Mouse (Mus musculus): ENCODE measurements around the gene Mbd3.

Mbd3 gene

GRCm38 (mm10) chr10:80430375-80430980, 31.1 kb upstream of the Mbd3 start:
- in situ Hi-C loops (cut with MboI; ENCODE audit: unreplicated experiment in 2 of 2), result loop anchor here (5.0 to 25.0 kb wide), 3 partner anchors 33 to 257 kb away; partner anchors contain the start of genes Mbd3 (in 1 of the 2) and Mknk2 (in 1 of the 2)

DNA sequence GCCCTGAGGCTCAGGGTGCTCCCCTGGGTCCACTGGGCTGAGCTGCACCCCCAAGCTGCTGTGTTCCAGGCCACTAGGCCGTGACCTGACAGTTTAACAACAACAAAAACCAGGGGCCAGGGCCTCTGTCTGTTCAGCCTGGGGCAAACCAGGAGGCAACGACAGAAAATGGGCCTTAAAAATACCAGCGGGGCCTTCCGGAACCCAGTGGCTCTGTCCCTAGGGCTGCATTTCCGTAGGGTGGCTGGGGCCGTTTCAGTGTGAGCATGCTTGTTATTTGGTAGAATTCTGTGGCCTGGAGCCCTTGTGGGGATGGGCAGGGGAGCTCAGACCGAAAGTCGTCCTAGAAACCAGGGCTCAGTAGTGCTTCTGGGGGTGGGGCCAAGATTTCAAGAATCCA, 30.4 kb upstream of the Mbd3 start:
- in situ Hi-C loops (cut with MboI; ENCODE audit: unreplicated experiment in 2 of 2), result loop anchor here (5.0 to 25.0 kb wide), 3 partner anchors 32 to 258 kb away; partner anchors contain the start of genes Mbd3 (in 1 of the 2) and Mknk2 (in 1 of the 2)

DNA sequence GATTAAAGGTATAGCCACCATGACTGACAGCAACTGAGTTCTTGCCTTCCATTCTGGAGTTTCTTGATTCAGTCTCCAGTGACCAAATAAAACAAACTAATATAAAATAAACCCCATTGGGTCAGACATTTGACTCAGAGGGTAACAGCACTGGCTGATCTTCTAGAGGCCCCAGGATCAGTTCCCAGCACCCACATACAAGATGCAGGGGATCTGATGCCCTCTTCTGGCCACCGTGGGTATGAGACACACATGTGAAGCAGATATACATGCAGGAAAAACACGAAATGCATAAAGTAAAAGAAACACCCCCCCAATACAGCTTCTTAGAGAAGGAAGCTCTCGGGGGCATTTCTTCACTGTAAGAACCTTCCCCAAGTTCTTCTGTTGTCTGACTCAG, 25.7 kb upstream of the Mbd3 start:
- in situ Hi-C loops (cut with MboI; ENCODE audit: unreplicated experiment in 2 of 2), result loop anchor here in 1 of 2 experiments (25.0 kb wide), 1 partner anchor 262 kb away; the partner anchor contains the start of gene Mknk2

DNA sequence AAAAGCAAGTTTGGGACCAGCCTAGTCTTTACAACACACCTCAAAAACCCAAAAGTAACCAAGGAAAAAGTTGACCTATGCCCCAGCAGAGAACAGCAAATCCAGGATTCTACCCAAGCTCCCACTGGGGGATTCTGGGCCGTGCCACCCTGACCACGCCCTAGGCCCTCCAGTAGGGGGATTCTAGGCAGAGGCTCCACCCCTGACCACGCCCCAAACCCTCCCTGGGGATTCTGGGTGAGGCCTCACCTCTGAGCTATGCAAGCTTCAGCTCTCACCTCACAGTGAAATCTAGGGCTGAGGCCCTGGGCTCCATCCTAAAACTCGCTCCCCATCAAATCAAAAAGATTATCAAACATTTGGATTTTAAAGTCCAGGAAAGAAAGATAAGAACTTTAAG, 24.2 kb upstream of the Mbd3 start:
- in situ Hi-C loops (cut with MboI; ENCODE audit: unreplicated experiment in 2 of 2), result no loop called here

GRCm38 (mm10) chr10:80421651-80422472, 22.5 kb upstream of the Mbd3 start:
- in situ Hi-C loops (cut with MboI; ENCODE audit: unreplicated experiment in 2 of 2), result no loop called here

GRCm38 (mm10) chr10:80421208-80421607, 21.9 kb upstream of the Mbd3 start:
- in situ Hi-C loops (cut with MboI; ENCODE audit: unreplicated experiment in 2 of 2), result no loop called here

GRCm38 (mm10) chr10:80420729-80421128, 21.4 kb upstream of the Mbd3 start:
- in situ Hi-C loops (cut with MboI; ENCODE audit: unreplicated experiment in 2 of 2), result no loop called here

- in situ Hi-C loops (cut with MboI; ENCODE audit: unreplicated experiment in 2 of 2), result no loop called here
These were observed 20.1 kb upstream of the Mbd3 start for GRCm38 (mm10) chr10:80419419-80419818.

DNA sequence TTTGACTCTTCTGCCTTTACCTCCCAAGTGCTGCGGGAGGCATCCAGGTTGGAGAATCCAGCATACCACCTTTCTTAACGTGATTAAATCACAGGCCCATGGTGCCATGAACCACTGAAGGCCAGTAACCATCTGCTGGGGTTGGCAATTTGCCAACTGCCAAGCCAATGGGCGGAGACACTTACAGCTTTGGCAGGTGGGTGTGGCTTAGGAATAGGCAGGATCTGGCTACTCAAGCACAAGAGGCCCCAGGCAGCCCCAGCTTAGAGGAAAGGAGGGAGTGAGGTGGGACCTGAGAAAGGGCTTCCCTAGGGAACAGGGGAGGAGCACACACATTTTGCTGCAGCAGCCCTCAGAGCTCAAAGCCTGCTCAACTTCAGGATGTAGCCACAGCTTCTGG, 19.0 kb upstream of the Mbd3 start:
- in situ Hi-C loops (cut with MboI; ENCODE audit: unreplicated experiment in 2 of 2), result no loop called here

- in situ Hi-C loops (cut with MboI; ENCODE audit: unreplicated experiment in 2 of 2), result no loop called here
These were observed 18.5 kb upstream of the Mbd3 start for GRCm38 (mm10) chr10:80417841-80418240.

- in situ Hi-C loops (cut with MboI; ENCODE audit: unreplicated experiment in 2 of 2), result no loop called here
These were observed 18.0 kb upstream of the Mbd3 start for GRCm38 (mm10) chr10:80417371-80417770.

DNA sequence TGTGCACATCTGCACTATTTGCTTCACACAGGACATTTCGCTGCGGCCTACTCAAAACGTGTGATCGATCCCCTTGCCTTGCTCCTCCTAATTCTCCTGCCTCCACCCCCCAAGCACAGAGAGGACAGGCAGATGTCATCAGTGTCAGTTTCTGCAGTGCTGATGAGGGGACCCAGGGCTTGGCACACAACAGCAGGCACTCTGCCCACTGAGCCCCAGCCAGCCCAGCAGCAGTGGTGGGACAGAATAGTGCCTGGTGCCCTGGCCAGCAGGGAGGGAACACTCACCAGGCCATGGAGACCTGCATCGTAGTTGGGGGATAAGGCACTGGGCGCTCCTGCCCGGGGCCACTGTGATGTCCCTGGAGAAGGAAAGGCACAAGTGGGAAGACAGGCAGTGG, 16.2 kb upstream of the Mbd3 start:
- in situ Hi-C loops (cut with MboI; ENCODE audit: unreplicated experiment in 2 of 2), result no loop called here

DNA sequence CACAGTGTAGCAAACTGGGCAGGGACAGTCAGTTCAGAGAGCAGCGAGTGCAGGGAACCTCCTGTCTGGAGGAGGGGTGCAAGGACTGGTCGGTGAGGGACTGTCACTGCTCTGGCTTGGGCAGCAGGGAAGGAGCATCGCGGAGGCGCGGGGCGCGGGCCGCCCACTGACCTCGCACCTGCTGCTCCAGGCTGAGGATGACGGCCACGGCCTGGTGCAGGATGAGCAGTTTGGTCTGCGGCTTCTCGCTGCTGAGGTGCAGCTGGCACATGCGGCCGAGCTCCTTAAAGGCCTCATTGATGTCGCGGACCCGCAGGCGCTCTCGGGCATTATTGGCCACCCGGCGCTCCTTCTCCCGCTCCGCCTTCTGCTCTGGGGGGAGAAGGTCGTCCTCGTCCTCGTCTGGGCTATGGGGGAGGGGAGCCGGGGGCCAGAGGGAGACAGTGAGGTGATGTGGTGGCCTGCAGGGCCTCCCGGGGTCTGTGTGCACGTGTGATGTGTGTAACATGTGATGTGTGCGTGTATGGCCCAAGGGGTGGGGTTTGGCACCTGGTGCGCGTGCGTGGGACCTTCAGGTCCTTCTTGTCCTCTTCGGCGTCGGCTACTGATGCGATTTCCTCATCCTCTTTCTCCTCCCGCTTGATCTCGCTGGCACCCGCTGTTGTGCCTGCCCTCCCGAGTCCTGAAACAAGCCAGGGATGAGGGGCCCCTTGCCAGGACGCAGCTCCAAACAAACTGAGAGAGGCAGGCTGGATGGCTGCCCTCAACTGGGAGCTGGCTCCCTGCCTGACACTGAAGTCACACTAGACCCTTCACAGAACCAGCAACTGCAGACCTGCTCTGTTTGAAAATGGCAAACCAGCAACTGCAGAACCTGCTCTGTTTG, 13.5 kb upstream of the Mbd3 start:
- in situ Hi-C loops (cut with MboI; ENCODE audit: unreplicated experiment in 2 of 2), result no loop called here

- in situ Hi-C loops (cut with MboI; ENCODE audit: unreplicated experiment in 2 of 2), result no loop called here
These were observed 8.6 kb upstream of the Mbd3 start for GRCm38 (mm10) chr10:80407924-80408323.

- in situ Hi-C loops (cut with MboI; ENCODE audit: unreplicated experiment in 2 of 2), result no loop called here
These were observed 7.5 kb upstream of the Mbd3 start, which contains the start of gene Uqcr11 for GRCm38 (mm10) chr10:80406684-80407501. TSS of gene Uqcr11 (minus strand) at chr10:80406830.

DNA sequence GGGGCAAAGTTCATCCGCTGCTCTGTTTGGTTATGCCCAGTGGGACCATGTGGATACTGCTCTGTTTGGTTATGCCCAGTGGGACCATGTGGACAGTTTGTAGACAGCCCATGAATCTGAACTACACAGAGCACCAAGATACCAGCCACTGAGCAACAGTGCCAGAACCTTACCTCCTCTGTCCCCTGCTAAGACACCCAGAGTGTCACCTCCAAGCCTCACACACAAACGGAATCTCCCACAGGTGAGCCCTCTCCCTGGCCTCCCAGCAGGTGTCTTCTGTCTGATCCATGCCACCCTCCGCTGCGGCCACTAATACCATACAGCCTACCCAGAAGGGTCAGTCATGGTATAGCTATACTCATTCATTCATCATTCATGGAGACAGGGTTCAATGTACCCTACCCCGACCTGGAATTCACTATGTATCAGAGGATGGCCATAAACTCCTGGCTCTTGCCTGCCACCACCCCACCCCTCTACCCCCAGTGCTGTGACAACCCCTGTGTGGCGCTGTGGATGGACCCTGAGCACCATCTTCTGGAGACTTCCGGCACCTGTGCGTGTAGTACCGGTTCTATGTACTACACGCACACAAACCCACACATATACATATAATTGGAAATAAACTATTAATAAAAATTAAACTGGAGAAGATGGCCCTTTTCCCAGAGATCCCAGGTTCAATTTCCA, 6.3 kb upstream of the Mbd3 start:
- in situ Hi-C loops (cut with MboI; ENCODE audit: unreplicated experiment in 2 of 2), result no loop called here

DNA sequence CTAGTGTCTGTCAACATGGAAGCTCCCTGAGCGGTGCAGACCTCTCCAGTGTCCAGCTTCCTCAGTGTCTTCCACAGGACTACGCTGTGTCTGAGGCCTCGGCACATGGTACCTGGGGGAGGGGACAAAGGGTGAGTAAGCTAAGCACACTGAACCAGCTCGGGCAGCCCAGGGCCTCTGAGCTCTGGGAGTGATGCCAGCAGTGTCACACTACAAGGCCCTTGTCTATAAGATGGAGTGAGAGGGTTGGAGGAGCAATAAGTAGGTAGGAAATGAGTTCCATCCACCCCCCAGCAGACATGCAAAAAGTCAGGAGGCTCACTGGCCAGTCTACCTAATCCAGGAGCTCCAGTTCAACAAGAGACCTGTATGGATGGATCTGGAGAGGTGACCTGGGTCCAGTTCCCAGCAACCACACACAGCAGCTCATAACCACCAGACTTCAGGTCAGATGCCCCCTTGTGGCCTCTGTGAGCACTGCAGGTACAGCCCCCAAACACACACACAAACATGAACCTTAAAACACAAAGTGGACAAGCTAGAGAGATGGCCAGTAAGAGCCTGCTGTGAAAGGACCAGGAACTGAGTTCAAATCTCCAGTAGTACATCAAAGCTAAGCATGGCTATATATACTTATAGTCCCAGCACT, 3.8 kb upstream of the Mbd3 start:
- in situ Hi-C loops (cut with MboI; ENCODE audit: unreplicated experiment in 2 of 2), result no loop called here

DNA sequence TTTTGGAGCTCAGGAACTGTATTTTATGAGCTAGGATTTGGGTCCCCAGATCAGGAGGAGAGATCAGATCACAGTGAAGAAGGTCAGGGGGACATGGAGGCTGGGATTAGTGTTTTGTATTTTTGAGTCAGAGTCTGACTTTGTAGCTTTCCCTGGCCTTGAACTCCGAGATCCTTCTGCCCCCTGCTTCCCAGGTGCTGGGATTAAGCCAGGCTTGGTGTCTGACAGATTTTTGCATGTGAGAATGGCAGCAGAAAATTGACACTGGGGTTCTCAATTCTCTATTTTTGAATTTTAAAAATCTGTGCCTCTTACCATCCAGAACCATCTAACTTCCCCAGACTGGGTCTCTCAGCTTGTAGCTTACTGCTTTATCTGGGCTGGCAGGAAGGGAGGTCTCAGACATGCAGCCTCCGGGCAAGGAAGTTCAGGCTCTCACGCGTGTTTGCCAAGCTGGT, 1.4 kb upstream of the Mbd3 start:
- in situ Hi-C loops (cut with MboI; ENCODE audit: unreplicated experiment in 2 of 2), result no loop called here
